Mouse (Mus musculus): ENCODE measurements at regions not wholly inside any gene's neighbourhood (a gene's known extent, or its start where the extent isn't known, plus 50 kb on each side); places are given as distances from the start of the nearest gene placed in this dataset.

DNA sequence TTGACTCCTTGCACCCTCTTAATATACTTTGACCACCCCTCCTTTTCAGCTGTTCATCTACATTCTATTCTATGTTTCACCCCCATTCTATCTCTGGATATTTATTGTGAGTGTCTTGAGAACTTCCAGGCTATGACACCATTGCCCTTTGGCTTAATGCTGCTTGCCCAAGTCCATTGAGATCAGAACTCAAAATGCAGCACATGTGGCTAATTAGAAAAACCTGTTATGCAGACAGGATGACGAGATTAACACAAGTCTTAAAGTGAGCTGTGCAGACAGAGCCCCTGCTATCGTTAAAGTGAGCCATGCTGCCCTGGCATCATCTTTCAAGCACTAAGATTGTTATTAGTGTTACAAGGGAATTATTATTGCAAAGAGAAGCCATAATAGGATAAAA lies 299.9 kb downstream of the Prr30 start:
- ATAC-seq (replicated peaks in 1 of 2; ENCODE audit: insufficient read depth in 1 of 2, low FRiP score in 2 of 2, low TSS enrichment in 1 of 2, low read depth in 1 of 2, poor library complexity in 2 of 2, severe bottlenecking in 2 of 2), result no peak

DNA sequence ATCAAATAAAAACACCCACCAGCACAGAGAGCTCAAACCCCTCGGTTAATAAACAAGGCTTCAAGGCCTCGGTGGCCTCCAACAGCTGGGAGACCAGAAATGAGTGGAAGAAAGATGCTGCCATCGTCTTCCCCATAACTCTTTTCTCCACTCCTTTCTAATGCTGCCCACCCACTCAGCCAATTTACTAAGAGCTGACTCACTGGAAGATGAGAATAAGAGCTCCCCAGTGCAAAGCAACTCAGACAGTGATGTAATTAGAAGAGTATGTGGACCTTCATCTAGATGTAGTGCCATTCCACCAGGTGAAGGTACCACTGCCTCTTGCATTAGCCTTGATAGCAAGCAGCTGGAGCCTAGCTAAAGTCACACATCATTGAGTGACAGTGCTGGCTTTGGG lies 301.1 kb downstream of the Prr30 start:
- no peak for ATAC-seq (replicated peaks in 1 of 2; ENCODE audit: insufficient read depth in 1 of 2, low FRiP score in 2 of 2, low TSS enrichment in 1 of 2, low read depth in 1 of 2, poor library complexity in 2 of 2, severe bottlenecking in 2 of 2)

GRCm38 (mm10) chr14:100889163-100890157 lies 310.7 kb downstream of the Prr30 start:
- ATAC-seq (replicated peaks in 1 of 2; ENCODE audit: insufficient read depth in 1 of 2, low FRiP score in 2 of 2, low TSS enrichment in 1 of 2, low read depth in 1 of 2, poor library complexity in 2 of 2, severe bottlenecking in 2 of 2), result no peak

- ATAC-seq (replicated peaks in 1 of 2; ENCODE audit: insufficient read depth in 1 of 2, low FRiP score in 2 of 2, low TSS enrichment in 1 of 2, low read depth in 1 of 2, poor library complexity in 2 of 2, severe bottlenecking in 2 of 2), result peak; percentile 68 to 69; a peak in 3 of 4 replicates
Measured at GRCm38 (mm10) chr14:100883115-100883514, 317.0 kb downstream of the Prr30 start.

DNA sequence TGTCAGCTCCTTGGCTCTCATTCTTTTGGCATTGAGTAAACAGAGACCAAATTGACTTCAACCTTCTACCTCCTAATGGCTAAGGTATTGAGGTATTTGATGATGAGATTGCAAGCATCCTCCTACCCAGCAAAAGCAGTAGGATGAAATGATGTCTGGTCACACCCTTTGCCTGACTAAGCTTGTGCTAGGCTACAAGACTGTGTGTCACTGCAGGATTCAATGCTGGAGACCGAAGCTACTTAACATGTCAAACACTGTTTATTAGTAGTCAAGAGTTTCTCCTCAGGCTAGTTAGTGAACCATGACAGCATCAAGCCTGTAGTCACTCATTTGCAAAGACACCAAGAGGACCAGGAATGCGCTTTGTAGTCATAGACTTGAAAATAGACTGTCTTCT lies 320.0 kb downstream of the Prr30 start:
- ATAC-seq (replicated peaks in 1 of 2; ENCODE audit: insufficient read depth in 1 of 2, low FRiP score in 2 of 2, low TSS enrichment in 1 of 2, low read depth in 1 of 2, poor library complexity in 2 of 2, severe bottlenecking in 2 of 2), result no peak

DNA sequence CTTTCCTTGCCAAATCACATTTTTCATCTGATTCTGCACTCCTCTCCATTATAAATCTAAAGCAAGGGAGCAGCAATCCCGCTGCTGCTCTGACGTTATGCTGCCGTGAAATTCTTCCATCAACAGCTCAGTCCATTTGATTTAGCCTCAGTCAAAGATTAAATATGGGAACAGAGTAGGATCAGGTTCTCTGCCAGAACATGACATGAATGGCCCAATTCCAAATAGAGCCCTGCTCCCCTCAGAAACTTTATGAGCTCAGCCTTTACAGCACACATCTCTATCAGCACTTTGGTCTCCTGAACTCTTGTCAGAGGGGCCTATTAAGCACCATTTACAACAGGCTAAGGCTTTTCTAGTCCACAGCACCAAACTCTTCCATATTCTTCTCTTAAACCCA lies 332.3 kb downstream of the Prr30 start:
- ATAC-seq (replicated peaks in 1 of 2; ENCODE audit: insufficient read depth in 1 of 2, low FRiP score in 2 of 2, low TSS enrichment in 1 of 2, low read depth in 1 of 2, poor library complexity in 2 of 2, severe bottlenecking in 2 of 2), result no peak

DNA sequence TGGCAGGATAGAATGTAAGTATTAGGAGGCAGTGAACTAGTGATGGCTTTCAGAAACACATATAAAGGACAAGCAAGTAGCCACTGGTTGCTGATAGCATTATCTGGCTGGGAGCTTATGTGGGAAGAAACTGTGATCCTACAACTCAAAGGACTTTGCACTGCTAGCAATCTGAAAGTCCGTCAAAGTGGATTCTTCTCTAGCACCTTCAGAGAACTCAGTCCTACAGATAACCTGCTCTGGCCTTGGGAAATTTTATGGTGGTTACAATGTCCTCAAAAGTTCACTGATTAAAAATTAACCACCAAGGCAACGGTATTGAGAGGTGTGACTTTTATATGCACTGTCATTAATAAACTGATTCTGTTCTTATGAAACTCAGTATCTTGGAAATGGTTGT lies 335.3 kb downstream of the Prr30 start:
- ATAC-seq (replicated peaks in 1 of 2; ENCODE audit: insufficient read depth in 1 of 2, low FRiP score in 2 of 2, low TSS enrichment in 1 of 2, low read depth in 1 of 2, poor library complexity in 2 of 2, severe bottlenecking in 2 of 2), result no peak

DNA sequence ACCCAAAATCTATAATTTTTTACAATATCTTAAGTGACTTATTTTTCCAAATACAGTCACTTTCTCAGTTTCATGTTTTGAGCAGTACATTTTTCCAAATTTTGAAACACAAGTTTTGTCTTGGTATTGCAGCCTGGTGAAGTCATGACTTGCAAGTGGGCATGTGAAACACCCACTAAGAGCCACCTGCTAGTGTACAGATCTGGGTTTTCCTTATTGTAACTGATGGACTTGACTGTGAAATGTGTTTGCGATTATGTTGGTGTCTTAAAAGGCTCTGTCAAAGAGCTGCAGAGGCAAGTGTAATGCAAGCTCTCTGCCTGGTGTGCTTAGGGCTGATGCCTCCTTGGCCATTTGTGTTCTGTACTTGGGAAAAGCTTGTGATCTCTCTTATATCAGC lies 336.0 kb downstream of the Prr30 start:
- ATAC-seq (replicated peaks in 1 of 2; ENCODE audit: insufficient read depth in 1 of 2, low FRiP score in 2 of 2, low TSS enrichment in 1 of 2, low read depth in 1 of 2, poor library complexity in 2 of 2, severe bottlenecking in 2 of 2), result no peak

DNA sequence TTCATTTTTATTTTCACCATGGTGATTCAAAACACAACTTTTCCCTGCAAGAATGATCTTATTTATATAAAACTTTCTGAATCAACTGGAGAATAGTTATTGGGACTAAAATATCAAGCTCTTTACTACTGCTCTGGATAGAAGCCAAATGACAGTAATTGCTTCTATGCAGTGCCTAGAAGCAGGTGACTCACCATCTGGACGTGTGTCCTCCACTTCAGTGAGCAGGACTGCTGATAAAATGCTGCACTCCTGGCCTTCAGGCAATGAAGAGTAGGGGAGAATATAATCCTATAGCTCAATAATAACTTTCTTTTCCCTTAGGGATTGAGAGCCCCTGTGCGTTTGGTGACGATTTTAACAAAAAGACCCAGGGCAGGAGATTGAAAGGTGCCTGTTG lies 357.3 kb downstream of the Prr30 start:
- no peak for ATAC-seq (replicated peaks in 1 of 2; ENCODE audit: insufficient read depth in 1 of 2, low FRiP score in 2 of 2, low TSS enrichment in 1 of 2, low read depth in 1 of 2, poor library complexity in 2 of 2, severe bottlenecking in 2 of 2)

Data from hematopoietic stem cell, adult 5-6 weeks (primary cell).